Mouse (Mus musculus) heart, adult 18-20 months (tissue): ENCODE data around the gene Grin1. TPM values are rescaled to one million over a fixed set of nuclear protein-coding genes. Genes with fewer than 3 reads are reported as not detected.

Experiments
- DNase-seq, 2 experiments: peaks; one replicate each; pipeline ENCODE4 v3.0.0; 2021 to 2022; ENCODE audit warnings: mixed read lengths in 1 of 2
- total RNA-seq, 2 experiments: library from RNA; stranded (reverse); gene quantifications; 2 replicates each; pipeline ENCODE4 v1.2.3; 2021

The Grin1 gene
- total RNA-seq, 2 experiments from 2014 or later, result not detected

DNA sequence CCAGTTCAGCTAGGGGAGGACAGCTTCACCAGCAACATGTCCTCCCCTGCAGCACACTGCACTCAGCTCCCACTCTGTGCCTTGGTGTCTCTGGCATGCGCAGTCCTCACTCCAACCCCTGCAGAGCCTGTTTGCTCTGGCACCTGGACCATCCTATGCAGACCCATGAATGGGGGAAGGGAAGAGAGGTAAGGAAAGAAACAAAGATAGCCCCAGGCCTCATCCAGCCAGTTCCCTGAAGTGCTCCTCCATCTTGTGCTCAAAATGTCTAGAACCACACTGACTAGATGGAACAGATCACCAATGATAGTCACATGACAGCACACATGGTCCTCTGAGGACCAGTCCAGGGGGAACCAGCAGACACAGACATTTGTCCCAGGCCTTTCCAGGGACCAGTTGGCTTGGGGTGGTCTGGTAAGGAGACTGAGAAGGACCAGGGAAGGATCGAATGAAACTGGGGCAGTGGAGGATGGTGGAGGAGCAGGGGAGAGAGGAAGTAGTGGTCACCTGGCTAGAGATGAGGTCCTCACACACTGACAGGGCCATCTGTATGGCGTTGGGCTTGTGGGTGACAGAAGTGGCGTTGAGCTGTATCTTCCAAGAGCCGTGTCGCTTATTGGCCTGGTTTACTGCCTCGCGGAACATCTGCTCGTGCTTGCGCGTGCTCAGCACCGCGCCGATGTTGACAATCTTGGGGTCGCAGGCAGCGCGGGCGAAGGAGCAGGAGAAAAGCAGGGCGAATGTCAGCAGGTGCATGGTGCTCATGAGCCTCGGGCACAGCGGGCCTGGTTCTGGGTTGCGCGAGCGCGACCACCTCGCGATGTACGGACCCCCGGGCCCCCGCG is 644 bp downstream of the Grin1 start:
- no peak for DNase-seq

DNA sequence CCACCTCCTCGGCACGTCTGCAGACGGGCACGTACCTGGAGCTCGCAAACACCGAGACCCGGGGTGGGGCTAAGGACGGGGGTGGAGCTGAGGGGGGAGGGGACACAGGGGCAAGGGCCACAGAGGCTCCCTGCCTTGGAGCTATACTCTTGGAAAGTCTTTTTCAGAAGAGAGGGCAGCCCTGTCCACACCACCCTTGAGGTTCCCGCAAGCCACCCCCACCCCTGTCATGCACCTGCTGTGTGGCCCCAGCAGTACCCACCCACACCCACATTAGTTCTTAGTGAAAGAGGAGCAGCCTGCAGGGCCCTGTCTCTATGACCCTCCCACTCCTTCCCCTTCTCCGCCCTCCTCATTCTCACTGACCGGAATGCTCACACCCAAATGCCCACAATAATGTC is 7.5 kb downstream of the Grin1 start:
- DNase-seq, result no peak

DNA sequence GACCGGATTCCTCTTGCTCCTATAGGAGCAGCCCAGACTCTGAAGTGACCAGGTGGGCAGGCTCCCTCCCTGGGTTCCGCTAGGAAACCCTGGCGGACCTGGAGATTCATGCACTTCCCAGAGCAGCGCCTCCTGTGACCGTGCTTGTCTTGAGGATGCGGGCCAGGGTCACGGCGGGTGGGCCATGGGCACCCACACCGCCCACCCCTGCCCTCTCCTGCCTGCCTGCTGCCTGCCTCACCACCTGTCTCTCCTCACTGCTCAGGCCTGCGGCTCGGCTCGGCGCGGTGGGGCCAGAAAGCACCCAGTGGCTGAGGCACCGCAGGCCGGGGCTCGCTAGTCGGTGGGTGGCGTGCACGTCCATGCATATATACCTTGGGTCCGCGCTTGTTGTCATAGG is 8.0 kb downstream of the Grin1 start:
- no peak for DNase-seq

DNA sequence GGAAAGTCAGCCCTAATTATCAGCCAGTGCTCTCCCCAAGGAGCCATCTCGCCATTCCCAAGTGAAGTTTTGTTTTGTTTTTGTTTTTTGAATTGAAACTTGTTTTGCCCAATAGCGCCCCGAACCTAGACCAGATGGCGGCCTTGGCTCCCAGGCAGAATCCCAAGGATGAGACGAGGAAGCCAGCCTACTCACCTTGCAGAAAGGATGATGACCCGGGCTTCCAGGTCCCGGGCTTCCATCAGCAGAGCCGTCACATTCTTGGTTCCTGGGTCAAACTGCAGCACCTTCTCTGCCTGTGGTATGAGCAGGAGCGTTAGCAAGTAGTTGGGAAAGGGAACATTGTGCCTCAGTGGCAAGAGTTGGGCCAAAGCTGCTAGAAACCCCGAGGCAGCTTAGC is 8.8 kb downstream of the Grin1 start:
- DNase-seq, result no peak

DNA sequence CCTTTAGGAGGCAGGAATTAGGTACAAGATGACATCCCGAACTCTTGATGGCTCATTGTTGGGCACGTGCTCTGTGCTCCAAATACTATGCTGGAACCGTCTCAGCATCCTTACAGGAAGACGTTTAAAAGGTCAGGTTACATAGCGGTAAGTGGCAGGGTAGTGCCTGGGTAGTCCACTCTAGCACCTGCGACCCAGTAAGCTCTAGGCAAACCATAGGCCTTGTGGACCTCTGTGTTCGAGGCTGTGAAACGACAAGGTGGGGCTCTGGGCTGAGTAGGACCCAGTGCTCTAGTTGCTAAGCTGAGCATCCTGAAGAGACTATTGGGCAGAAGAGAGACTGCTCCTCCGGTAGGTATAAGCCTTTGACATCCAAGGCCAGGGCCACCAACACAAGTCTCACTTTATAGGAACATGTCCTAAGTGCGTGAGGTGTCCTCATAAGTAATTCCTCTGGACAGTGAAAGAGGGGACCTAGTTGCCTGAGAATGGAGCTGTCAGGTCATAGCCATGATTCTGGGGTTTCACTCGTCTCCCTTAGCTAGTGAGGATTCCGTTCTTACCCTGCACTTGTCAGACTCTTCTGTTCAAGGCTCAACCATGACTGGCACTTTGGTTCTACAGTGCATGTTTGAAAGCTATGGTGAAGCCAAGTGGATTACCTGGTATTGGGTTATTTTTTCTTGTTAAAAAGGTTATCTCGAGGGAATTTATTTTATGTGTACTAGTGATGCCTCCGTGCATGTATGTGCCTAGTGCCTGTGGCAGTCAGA is 13.2 kb downstream of the Grin1 start:
- no peak for DNase-seq

DNA sequence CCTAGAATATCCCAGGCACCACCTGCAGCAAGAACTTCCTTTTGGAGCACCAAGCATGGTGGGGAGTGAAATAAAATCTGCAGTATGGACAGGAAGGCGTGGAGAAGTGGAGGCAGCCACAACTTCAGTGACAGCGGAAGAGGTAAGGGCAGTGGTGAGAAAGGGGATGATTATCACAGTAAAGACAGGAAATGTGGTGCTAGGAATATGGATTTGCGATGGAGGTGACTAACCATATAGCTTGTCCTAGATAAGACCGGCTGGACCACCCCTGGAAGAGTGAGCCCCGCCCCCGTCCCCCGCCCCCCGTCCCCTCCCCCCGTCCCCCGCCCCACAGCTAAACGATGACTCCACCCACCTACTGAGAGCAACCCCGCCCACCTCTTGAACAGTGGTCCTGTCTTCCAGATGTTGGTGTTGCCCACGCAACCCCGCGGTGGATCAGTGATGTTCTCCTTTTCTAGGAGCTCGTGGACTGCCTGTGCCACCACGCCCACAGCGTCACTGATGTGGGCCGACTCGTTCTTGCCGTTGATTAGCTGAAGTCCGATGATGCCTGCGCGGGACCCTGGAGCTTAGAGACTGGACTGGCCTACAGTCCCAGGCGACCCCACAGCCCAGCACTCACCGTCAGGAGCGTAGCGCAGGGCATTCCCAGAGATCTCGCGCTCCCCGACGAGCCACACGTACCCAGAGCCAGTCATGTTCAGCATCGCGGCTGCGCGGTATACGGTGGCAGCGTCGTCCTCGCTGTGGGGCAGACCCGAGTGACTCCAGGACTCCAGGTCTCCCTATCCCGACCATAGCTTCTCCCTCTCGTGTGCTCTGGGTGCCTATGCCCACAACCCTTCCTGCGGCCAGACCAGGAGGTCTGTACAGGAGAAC is 14.1 kb downstream of the Grin1 start:
- DNase-seq, result peak in 1 of 2 experiments; percentile 5

DNA sequence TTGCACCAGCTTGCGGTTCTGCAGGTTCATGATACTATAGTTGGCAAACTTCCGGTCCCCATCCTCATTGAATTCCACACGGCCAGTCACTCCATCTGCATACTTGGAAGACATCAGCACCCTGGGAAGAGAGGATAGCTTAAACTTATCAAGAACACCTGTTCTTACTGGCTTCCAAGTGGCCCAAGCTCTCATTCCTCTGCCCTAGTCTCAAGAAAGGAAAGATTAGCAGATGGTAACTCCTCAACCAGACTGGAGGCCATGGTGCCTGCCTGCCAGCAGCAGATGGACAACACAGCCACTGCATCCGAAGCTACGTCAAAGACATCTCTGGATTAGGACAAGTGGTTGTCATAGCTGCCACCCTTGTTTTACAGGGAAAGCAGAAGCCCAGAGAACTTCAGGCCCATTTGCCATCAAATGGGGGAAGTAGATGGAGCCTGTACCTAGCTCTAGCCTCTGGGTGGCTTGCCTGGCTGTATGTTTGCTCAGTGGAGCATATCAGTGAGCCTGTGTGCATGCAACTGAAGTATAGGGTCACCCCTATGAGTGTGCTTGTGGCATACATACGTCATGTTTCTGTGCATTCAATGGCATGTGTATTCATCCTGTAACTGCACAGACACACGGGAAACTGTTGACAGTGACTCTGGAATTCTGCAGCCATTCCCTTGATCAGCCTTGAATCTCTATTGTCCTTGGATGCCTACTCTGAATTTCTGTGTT is 14.9 kb downstream of the Grin1 start:
- DNase-seq, result no peak

DNA sequence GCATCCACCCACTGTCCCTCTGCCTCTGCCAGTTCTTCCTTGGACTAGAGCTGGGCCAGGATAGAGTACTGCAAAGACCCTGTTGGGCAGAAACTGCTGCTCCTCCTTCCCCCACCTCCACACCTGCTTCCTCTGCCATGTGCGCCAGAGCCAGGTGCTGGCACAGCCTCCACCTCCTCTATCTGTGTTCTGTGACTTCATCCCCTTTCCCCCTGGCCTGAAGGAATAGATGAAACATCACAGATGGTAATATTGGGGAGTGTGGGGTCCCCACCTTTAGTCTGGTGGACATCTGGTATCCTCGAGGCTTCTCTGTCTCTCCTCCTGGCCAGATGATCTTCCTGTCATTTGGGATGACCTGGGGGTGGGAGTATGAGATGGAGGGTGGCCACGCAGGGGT is 15.5 kb downstream of the Grin1 start:
- DNase-seq, result no peak

DNA sequence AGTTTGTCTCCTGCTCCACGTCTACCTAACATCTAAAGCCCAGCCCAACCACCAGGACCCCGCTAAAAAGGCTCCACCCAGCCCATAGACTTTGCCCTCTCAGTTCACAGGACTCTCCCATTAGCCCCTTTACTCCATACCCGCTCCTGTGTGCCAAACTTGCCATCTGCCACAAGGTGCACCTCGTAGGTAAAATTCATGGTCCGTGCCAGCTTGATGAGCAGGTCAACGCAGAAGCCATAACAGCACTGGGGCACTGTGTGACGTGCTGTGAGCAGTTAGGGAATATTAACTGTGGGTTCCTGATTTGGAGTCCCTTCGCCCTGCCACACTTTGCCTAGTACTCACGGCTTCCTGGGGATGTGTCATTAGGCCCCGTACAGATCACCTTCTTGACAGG is 20.9 kb downstream of the Grin1 start:
- no peak for DNase-seq

DNA sequence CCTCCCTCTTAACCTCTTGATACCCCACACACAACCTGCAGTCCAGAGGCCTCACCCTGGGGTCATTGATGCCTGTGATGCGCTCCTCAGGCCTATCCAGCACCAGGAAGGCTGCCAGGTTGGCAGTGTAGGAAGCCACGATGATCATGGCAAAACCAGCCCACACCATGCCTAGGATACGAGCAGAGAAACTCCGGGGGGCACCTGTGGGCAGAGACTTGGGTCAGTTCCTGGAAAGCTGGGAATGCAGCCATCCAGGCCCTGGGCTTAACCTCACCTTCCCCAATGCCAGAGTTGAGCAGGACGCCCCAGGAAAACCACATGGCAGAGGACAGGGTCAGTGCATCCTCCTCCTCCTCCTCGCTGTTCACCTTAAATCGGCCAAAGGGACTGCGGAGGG is 21.9 kb downstream of the Grin1 start:
- no peak for DNase-seq

DNA sequence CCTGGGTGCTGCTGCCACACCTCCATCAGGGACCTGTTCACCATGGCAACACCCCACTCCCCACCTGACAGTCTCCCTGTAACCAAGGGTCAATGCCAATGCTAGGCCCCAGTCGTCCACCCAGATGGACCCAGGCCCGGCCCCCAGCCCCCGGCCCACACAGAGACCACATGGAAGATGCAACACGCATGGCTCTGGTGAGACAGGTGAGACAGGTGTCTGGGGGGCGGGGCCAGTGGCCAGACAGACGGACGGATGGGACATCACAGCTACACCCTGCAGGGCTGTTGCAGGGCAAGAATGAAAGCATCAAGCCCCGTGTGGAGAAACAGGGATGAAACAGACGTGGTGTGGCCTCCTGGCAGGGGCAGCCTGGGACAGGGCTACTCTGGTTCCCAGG is 25.3 kb downstream of the Grin1 start:
- DNase-seq, result no peak

DNA sequence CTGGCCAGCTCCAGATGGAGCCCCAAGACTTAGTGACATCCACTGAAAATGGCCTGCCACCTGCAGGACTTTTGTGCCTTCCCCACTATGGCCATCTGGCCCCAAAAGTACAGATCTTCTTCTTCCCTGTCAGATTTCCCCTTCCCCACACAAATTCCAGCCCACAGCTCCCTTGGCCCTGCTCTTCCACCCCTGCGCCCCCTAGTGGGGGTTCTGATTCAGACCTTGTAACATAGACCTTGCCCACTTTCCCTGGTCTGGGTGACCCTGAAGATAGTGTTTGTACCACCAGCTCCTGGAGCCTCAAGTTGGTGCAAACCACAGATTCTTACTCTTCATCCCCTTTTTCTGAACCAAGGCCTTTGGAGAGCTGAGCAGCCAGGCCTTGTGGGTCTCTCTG is 26.1 kb downstream of the Grin1 start:
- peak; percentile 73 to 93 for DNase-seq

DNA sequence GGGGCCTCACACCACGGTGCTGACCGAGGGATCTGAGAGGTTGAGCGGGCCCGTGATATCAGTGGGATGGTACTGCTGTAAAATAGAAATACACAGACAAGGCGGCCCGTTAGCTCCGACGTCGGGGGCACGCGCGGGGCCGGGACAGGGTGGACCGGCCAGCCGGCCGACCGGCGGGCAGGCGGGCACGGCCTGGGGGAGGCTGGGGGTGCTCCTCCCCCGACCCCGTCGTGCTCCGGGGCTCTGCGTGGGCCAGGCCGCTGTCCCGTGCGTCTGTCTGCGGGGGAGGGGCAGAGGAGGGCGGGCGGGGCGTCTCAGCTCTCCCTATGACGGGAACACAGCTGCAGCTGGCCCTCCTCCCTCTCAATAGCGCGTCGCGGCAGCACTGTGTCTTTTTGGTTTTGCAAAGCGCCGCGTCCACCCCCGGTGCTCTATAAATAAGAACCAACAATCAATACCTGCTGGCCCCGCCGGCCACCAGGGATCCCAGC is 26.9 kb downstream of the Grin1 start:
- peak; percentile 49 to 59 for DNase-seq

DNA sequence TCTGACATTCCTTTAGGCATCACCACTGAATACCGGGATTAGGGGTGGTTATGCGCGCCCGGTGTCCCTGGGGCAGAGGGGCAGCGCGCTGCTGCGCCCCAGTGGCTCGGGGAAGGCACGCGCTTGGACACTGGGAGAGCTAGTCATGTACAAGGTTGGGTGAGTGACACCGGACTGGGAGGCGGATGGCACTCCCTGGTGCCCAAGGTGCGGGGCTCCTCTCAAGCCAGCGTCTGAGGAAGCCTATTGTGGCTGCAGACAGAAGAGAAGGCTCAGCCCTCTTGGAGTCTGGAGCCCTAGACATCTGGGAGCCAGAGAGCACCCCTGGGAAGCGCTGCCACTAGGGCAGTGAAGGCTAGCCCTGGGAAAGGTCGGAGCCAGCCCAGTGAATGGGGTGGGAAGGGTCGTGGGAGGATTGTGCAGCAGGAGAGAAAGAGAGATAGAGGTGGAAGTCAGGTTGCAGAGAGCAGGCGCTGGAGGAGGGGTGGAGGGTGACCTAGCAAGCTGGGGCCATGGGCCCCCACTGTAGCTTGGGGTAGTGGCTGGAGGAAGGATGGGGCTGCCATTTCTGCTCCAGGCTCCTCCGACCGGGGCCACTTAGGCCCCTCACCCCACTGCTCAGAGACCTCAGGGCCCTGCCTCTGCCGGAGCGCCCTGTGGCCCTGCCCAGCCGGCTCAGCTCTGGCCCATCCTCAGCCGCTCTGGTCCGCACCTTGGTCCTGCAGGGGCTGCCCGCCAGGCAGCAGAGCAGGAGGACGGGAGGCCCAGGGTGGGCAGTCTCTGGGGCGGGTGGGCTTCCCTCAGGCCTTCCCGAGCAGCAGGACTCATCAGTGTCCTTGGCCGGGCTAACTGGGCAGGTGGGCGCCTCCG is 27.6 kb downstream of the Grin1 start:
- peak; percentile 29 to 55 for DNase-seq

DNA sequence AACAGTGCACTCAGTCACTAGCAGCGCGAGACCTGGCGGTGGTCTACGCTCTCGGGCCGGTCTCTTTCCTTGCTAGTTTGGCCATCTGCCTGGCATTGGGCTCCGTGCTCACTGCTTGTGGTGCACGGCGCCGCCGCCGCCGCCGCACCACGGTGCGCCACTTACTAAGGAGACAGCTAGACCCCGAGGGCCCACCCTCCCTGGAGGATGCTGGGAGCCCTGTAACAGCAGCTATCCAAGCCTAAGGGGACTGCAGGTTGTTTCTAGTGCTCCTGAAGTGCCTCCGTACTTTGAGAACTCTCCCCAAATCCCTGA is 28.2 kb downstream of the Grin1 start:
- peak; percentile 22 to 34 for DNase-seq

DNA sequence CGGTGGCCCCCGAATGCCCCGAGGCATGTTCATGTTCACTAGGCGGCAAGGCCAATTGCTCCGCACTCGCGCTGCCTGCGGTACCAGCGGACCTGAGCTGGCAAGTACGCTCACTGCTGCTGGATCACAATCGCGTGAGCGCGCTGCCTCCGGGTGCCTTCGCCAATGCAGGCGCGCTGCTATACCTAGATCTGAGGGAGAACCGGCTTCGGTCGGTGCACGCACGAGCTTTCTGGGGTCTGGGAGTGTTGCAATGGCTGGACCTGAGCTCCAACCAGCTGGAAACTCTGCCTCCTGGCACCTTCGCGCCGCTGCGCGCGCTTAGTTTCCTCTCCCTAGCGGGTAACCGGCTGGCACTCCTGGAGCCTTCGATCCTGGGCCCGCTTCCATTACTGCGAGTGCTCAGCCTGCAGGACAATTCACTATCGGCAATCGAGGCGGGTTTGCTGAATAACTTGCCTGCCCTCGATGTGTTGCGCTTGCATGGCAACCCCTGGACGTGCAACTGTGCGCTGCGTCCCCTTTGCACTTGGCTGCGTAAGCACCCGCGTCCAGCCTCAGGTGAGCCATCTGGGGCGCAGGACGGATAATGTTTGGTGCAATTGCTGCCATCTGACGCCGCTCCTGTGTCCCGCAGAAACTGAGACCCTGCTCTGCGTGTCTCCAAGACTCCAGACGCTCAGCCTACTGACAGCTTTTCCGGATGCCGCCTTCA is 28.7 kb downstream of the Grin1 start:
- DNase-seq, result peak in 1 of 2 experiments; percentile 42

DNA sequence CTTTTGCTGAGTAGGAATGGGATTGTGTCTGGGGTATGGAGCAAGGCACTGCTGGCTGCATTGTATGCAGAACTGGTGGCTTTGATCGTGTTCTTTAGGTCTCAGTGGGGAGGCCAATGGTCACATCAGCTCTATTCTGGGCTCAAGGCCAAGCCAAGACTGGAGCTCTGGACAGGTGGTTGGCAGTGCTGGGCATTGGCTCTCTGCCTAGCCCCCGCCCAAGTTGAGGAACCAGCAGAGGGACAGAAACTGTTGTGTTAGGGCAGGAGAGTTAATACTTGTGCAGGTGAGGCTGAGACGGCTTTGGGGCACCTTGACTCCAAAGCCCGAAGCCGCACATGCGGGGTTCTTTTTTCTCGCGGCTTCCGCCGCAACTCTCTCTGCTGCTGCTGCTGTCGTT is 29.3 kb downstream of the Grin1 start, which contains the start of gene Lrrc26:
Lrrc26 (plus strand) TSS at position 265 of the 400 bp plus-strand sequence.
- peak in 1 of 2 experiments; percentile 45 for DNase-seq

DNA sequence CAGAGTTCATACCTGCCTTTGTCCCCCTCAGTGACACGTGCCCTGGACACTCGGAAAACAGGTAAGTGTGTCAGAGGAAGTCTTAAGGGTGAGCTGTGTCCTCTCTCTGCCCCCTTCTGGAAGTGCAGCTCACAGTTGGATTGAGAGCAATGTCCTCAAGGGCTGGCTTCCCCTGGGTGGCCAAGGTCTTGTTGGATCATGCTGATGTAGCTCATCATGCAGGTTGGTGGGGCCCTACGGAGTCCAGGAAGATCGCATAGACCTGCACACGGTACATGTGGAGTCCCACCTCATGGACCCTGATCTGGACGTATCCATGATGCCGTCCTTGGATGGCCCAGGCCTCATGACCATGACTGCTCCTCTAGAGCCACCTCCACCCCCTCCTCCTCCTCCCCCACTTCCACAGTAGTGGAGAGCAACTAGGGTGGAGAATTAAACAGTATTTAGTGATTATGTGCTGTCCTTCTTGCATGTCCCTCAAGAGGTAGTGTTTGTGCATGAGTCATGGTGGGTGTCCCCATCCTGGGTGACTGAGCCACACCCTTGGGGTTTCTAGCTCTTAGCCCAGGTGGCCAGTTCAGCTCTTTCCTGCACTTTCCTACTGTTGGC is 30.1 kb downstream of the Grin1 start:
- DNase-seq, result no peak

DNA sequence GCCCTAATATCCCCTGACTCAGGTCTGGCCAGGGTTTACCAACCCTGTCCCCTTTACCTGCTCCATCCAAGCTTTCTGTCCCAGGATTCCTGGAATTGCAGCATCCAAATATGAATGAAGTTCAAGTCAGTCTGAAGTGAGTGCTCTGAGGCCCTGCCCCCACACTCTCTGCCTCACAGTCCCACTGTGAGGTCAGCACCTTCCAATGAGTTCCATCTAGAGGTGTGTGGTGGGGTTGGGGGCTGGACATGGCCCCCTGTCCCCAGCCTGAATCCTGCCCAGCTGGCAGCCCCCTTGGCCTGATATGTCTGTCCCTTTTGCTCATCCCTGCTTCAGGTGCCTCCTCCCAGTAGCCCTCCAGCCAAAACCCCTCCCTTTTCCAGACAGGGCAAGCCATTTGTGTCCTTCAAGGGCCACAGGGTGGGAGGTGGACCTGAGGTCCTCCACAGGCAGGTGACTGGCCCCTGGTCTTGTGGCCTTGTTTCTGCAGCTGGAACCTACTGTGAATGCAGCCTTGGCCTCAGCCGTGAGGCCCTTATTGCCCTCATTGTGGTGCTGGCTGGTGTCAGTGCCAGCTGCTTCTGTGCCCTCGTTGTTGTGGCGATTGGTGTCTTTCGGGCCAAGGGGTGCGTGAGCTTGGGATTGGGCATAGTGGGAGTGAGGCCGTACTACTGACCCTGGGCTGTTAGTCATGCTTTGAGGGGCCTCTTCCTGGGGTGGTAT is 30.9 kb downstream of the Grin1 start, which contains the start of gene Tmem210:
Tmem210 (plus strand) TSS at position 219 of the 723 bp plus-strand sequence.
- DNase-seq, result no peak
